Mouse (Mus musculus): ENCODE data around the gene Ciz1.

Gene Ciz1

DNA sequence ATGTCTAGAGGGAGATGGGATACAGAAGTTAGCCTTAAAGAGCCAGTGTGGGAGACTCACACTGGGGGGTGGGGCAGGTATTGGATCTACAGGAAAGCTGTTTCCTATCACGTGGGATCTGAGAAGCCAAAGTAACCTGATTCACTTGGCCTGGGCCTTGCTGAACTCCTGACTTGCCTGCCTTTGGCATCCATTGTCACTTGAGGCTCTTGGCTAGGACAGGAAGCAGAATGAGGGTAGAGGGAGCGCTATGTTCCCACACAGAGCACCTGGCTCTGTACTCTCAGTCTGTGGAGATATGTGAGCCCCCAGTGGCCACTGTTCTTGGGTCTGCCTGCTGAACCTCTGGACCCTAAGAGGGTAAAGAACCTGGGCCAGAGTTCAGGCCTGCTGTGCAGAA, 64.4 kb downstream of the Ciz1 start:
- no peak for DNase-seq (ENCODE audit: low read depth, low spot score)

DNA sequence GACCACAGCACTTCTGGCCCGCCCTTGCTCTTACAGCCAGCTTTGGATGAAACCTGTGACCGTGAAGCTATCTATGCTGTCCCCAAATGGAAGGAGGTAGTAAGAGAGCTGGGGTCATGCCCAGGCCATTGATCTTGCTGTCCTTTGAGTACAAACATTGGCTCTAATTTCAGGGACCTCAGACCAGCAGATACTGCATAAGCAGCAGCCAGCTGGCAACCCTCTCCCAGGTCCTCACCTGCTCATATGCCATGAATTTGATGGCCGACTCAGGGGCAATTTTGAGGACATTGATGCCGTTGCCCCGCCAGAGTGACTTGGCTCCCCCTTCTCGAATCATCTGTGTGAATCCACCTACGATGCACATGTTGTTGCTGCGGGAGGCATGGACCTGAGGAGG, 65.4 kb downstream of the Ciz1 start:
- DNase-seq (ENCODE audit: low read depth, low spot score), result no peak

DNA sequence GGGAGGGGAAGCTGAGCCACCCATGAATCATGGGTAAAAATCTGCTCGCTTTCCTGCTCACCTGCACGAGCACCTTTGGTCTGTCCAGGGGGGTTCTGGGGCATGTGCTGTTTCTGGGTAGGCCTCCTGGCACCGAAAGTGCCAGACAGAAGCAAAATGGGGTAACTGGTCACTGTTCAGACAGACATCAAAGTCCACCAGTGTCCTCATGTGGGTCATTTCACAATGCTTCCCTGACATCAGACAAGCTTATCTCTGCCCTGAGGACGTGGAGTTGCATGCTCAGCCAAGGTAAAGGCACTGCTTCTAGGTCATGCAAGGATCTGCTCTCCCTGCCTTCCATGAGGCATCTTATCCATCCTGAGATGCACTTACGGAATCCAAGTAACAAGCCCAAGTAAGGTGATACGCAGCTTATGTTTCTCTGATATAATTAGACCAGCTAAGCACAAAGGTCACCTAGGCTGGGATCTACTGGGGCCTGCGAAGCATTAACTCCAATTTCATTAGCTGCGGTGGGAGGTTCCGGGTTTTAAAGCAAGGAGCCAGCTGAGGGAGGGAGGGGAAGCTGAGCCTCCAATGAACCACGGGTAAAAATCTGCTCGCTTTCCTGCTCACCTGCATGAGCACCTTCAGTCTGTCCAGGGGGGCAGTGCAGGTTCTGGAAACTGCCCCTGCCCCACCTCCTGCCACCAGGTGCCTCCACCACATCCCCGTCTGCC, 66.5 kb downstream of the Ciz1 start:
- no peak for DNase-seq (ENCODE audit: low read depth, low spot score)

DNA sequence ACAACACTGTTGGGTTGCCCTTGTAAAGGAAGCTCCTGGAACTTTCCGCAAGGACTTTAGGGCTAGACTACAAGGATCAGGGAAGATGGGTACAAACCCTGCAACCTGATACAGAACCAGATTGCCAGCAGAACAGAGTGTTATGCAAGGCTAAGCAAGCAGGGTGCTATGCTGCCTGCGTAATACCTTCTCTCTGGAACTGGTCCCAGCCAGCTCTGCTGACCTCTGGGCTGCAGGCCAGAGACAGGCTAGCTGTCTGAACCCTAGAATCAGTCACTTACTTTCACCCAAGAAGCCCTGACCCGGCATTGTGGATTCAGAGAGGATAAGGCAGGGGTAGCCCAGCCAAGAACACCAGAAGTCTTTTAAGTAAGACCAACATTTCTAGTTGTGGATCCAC, 67.2 kb downstream of the Ciz1 start:
- DNase-seq (ENCODE audit: low read depth, low spot score), result no peak

DNA sequence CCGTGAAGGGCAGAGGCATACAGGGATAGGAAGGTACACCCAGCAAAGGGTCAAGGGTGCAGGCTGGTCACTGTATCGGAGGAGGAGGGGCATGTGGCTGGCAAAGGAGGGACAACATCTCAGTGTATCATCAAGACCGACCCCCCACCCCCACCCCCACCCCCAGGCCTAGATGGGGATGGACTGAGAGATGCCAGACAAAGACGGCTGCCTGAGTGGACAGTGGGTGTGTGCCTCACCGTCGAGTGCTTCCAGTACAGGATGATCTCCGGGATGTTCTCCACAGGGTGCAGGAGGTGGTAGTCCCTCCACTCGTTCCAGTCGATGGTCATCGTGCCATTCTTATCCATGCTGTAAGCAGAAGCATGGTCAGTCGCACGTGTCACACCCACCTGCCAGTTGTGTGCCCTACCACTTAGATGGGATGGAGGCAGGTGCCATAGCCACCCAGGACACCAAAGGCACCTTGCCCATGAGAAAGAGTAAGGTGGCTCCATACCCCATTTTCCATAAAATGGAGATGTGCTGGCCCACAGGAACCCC, 68.0 kb downstream of the Ciz1 start:
- no peak for DNase-seq (ENCODE audit: low read depth, low spot score)

DNA sequence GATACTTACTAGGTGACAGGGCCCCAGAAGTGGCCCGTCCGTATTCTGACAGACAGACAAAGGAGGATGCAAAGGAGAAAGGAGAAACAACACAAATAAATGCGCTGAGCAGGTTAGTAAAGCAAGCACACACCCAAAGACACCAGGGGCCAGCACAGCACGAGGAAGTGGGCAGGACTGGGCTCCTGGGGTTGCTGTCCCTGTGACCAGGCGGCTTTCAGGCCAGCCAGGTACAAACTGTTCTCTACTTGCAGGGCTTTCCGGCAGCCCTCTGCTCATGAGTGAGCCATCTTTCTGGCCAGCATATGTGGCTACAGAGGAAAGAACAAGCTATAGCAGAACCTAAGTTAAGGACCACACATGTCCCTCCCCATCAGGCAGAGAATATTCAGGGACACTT, 68.5 kb downstream of the Ciz1 start:
- DNase-seq (ENCODE audit: low read depth, low spot score), result no peak

DNA sequence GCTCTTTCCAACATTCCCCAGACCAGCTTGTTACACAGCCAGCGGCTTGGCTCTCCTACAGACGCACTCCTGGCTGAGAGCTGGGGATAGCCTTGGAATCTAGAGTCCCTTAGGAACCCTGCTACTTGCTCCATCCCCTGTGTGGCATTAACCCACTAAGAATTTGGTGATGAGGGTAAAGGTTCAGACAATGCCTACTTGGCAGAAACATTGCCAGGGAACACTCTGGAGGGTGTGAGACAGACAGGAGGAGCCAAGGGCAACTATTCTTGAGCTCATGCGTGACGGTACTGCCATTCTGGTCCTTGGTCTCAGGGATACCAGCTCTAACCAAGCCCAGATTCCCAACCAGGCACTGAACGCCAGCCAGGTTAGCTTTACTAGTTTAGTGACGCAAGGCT, 69.7 kb downstream of the Ciz1 start:
- DNase-seq (ENCODE audit: low read depth, low spot score), result no peak

DNA sequence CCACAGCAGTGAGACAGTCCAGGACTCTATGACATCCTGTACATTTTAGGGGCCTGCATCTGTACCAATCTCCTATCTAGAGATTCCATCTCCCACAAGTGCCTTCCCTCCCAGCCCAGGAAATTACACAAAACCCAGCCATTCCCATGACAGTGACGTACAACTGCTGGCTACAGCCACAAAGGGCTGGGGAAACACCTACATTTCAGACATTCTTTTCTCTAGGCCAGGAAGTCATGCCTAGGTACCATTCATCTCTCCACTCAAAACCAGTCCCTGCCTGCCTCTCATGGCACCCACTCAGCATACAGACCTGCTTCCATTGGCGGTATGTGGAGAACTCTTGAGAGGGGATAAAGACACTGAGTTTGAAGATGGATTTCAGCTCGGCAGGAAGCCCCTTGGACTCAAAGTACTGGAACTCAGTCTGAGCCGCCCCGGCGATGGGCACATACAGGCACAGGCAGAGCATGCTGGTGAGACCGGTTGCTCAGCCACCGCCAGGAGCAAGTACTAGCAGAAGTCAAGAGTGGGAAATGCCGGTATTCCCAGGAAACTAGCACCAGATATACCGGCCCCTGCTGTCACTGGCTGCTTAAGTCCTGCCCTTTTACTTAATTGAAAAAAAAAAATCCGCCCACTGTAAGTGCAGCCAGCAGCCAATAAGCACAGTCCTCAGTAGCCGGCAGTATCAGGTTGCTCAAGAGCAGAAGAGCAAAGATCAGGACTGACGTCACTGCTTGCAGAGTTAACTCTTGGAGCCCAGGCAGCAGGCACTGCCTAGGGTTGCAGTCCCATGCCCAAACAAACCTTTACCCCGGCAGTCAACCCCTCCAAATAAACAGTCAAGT, 71.6 kb downstream of the Ciz1 start:
- DNase-seq (ENCODE audit: low read depth, low spot score), result peak; percentile 90

DNA sequence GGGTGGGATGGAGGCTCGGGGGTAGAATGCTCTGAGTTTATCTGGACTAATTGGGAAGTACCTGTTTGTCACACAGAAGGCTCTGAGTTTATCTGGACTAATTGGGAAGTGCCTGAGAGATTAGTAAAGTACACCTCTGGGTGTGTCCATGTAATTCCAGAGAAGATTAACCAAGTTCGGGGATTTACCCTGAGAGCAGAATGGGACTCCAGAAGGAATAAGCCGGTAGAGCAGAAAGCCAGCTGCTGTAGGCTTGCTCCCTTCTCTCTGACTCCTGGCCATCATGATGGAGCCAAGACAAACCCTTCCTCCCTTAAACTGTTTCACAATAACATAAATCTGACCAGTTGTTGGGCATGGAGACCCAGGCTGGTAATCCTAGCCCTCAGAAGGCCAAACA, 72.7 kb downstream of the Ciz1 start:
- DNase-seq (ENCODE audit: low read depth, low spot score), result no peak

DNA sequence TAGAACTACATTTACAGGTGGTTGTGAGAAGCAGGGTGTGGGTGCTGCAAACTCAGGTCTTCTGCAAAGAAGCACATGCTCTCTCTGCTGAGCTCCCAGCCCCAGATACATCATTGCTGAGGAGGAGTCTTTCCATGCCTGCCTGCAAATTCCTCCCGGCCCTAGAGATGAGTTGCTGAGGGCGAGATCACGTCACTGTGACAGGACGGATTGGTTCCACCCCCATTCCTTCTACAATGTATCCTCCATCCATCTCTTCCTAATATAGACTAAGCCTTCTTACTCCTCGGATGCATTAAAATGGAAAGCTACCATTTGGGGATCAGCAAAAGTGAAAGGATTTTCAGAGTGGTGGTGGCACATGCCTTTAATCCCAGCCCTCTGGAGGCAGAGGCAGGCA, 73.4 kb downstream of the Ciz1 start:
- DNase-seq (ENCODE audit: low read depth, low spot score), result no peak

DNA sequence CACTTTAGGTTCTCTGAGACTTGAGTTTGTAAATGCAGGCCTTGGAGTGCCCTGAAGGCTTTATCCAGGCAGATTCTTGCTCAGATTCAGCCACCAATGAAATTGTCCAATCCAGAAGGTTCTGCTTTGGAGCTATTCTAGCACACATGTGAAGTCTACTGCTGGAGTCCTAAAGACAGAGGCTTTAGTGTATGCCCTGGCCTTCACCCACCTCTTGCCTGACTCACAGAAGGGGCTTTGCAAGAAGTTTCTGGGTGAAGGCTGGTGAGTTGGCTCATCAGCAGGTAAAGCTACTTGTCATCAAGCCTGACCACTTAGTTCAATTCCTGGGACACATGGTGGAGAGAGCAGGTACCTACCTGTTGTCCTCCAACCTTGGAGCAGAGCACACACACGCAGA, 74.0 kb downstream of the Ciz1 start:
- DNase-seq (ENCODE audit: low read depth, low spot score), result no peak

DNA sequence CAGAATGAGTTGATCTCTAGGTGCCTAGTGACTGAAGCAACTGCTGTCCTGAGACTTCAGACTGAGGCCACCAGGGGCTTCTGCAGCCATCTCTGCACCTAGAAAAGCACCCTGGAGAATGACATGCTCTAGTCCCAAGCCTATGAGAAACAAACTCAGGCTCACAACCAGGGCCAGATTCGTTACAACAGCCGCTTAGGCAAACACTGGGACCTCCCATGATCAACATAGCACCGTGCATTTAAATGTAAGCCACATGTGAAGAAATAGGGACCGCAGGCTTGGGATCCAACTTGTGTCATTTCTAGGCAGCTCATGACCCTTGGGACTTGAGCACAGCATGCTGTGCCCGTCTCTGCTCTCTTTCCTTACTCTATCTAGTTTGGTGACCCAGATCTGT, 75.6 kb downstream of the Ciz1 start:
- no peak for DNase-seq (ENCODE audit: low read depth, low spot score)

DNA sequence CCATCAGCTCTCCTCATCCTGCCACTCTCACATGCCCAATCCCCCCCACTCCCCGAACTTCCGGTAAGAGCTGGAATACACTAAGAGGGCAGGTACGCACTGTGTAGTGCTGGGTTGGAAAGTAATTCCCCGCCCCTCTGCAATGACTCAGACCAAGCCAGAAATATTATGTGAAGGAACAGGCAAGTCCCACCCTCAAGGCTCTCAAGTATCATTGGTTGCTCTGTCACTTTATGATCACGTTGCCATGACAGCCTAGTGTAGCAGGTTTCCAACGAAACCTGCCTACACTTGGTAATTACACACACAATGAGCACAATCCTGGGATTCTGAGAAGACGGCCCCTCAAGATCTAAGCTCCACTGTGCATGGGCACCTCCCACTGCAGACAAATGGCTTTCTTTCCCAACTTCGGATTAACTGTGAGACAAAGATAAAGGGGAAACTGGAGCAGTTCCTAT, 76.2 kb downstream of the Ciz1 start:
- DNase-seq (ENCODE audit: low read depth, low spot score), result no peak

DNA sequence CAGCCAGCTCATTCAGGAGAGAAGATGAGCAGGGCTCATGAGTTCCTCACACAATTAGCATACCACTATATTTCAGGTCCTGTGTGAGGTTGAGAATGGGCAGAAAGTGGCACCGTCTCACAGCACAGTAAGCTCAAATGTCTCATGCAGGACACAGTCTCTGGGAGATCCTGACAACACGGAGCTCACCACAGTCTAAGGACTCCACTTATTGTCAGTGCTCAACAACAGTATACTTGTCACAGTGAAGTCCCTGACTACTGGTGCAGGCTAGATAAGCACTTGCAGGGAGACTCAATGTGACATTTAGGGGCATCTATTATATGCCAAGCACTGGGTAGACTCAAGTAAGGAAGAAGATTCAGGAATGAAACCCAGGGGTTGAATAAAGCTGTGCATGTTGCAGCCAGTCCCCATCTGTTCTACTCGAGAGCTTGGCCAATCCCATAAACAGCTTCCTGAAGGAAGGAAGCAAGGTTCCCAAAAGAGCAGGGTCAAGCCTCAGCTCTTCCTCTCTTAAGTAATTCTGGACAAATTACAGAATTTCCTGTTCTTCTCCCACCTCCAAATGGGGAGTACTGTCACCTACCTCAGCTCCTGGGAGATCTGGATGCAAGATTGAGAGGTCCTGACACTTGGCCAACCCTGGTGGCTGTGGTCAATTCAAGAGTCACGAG, 77.2 kb downstream of the Ciz1 start:
- no peak for DNase-seq (ENCODE audit: low read depth, low spot score)
